Mouse (Mus musculus): Measurements from ENCODE around the gene Gm11492. TPM values are rescaled to one million over a fixed set of nuclear protein-coding genes. Genes with fewer than 3 reads are reported as not detected.

Gm11492 gene
- polyA plus RNA-seq, 1 experiment from 2014 or later = not detected

- no peak for DNase-seq (ENCODE audit: low spot score)
- no peaks in the 10 kb centered on the region for H3K27me3 ChIP-seq (ENCODE audit: control insufficient read depth, insufficient read depth, low read length)
- H3K4me1 ChIP-seq (ENCODE audit: control insufficient read depth, insufficient read depth, low read length) = peaks cover 12% of the 10 kb centered on the region; the same call in 1 of the 2 replicates
- H3K4me2 ChIP-seq (ENCODE audit: low read depth, severe bottlenecking) = no peak overlapping the region
- H3K36me3 ChIP-seq (ENCODE audit: control insufficient read depth, insufficient read depth, low read length) = peaks cover 43% of the 10 kb centered on the region
- H3K27ac ChIP-seq (replicated peaks; ENCODE audit: low read depth, low read length) = no peak overlapping the region
- no peak overlapping the region for H3K9ac ChIP-seq (ENCODE audit: low read length)
- WGBS = 90% methylated on average over 13 of the region's 13 CpGs
- ATAC-seq (ENCODE audit: insufficient number of reproducible peaks, low FRiP score, low TSS enrichment, low read depth) = no peak
- H3K9me3 ChIP-seq (ENCODE audit: control insufficient read depth, low read length) = no peaks in the 10 kb centered on the region
- no peak overlapping the region for H3K4me3 ChIP-seq (ENCODE audit: low read depth, low read length)
Observed at GRCm38 (mm10) chr11:87599395-87600089, 33.1 kb downstream of the Gm11492 start.

- Histone ChIP-seq H3K4me1 (ENCODE audit: control insufficient read depth, insufficient read depth, low read length) (peaks cover 7% of the 10 kb centered on the region; the same call in 1 of the 2 replicates), H3K9me3 (ENCODE audit: control insufficient read depth, low read length) (no peaks in the 10 kb centered on the region), H3K4me3 (ENCODE audit: low read depth, low read length) (no peak overlapping the region), H3K36me3 (ENCODE audit: control insufficient read depth, insufficient read depth, low read length) (peaks cover 49% of the 10 kb centered on the region), H3K27me3 (ENCODE audit: control insufficient read depth, insufficient read depth, low read length) (no peaks in the 10 kb centered on the region), H3K27ac (replicated peaks; ENCODE audit: low read depth, low read length) (no peak overlapping the region), H3K4me2 (ENCODE audit: low read depth, severe bottlenecking) (no peak overlapping the region), H3K9ac (ENCODE audit: low read length) (no peak overlapping the region)
- ATAC-seq (ENCODE audit: insufficient number of reproducible peaks, low FRiP score, low TSS enrichment, low read depth) (no peak), DNase-seq (ENCODE audit: low spot score) (no peak)
- WGBS = 94% methylated on average over 10 of the region's 10 CpGs
Observed at GRCm38 (mm10) chr11:87600322-87600853, 33.9 kb downstream of the Gm11492 start.

GRCm38 (mm10) chr11:87602234-87602633 lies 35.8 kb downstream of the Gm11492 start:
- WGBS = 97% methylated on average over 9 of the region's 9 CpGs
- ATAC-seq (ENCODE audit: insufficient number of reproducible peaks, low FRiP score, low TSS enrichment, low read depth) = no peak

GRCm38 (mm10) chr11:87603571-87603970 lies 37.1 kb downstream of the Gm11492 start:
- no peaks in the 10 kb centered on the region for H3K4me1 ChIP-seq (ENCODE audit: control insufficient read depth, insufficient read depth, low read length)
- DNase-seq (ENCODE audit: low spot score) (no peak), ATAC-seq (ENCODE audit: insufficient number of reproducible peaks, low FRiP score, low TSS enrichment, low read depth) (no peak)
- no peak overlapping the region for H3K4me2 ChIP-seq (ENCODE audit: low read depth, severe bottlenecking)
- WGBS = 97% methylated on average over 2 of the region's 2 CpGs
- H3K4me3 ChIP-seq (ENCODE audit: low read depth, low read length) = no peak overlapping the region
- no peak overlapping the region for H3K27ac ChIP-seq (replicated peaks; ENCODE audit: low read depth, low read length)
- no peaks in the 10 kb centered on the region for H3K9me3 ChIP-seq (ENCODE audit: control insufficient read depth, low read length)
- no peaks in the 10 kb centered on the region for H3K27me3 ChIP-seq (ENCODE audit: control insufficient read depth, insufficient read depth, low read length)
- peaks cover 47% of the 10 kb centered on the region for H3K36me3 ChIP-seq (ENCODE audit: control insufficient read depth, insufficient read depth, low read length)
- no peak overlapping the region for H3K9ac ChIP-seq (ENCODE audit: low read length)

More at GRCm38 (mm10) chr11:87602234-87602633, 35.8 kb downstream of the Gm11492 start:
- no peak overlapping the region for H3K4me3 ChIP-seq (ENCODE audit: low read depth, low read length)
- no peak overlapping the region for H3K27ac ChIP-seq (replicated peaks; ENCODE audit: low read depth, low read length)
- no peak overlapping the region for H3K4me2 ChIP-seq (ENCODE audit: low read depth, severe bottlenecking)
- no peak for DNase-seq (ENCODE audit: low spot score)
- peaks cover 57% of the 10 kb centered on the region for H3K36me3 ChIP-seq (ENCODE audit: control insufficient read depth, insufficient read depth, low read length)
- no peaks in the 10 kb centered on the region for H3K27me3 ChIP-seq (ENCODE audit: control insufficient read depth, insufficient read depth, low read length)
- H3K9me3 ChIP-seq (ENCODE audit: control insufficient read depth, low read length) = no peaks in the 10 kb centered on the region
- H3K4me1 ChIP-seq (ENCODE audit: control insufficient read depth, insufficient read depth, low read length) = no peaks in the 10 kb centered on the region
- no peak overlapping the region for H3K9ac ChIP-seq (ENCODE audit: low read length)

- H3K27ac ChIP-seq (replicated peaks; ENCODE audit: low read depth, low read length) = no peak overlapping the region
- H3K9me3 ChIP-seq (ENCODE audit: control insufficient read depth, low read length) = no peaks in the 10 kb centered on the region
- no peak overlapping the region for H3K4me2 ChIP-seq (ENCODE audit: low read depth, severe bottlenecking)
- no peaks in the 10 kb centered on the region for H3K4me1 ChIP-seq (ENCODE audit: control insufficient read depth, insufficient read depth, low read length)
- 92% methylated on average over 7 of the region's 7 CpGs for WGBS
- DNase-seq (ENCODE audit: low spot score) = no peak
- H3K27me3 ChIP-seq (ENCODE audit: control insufficient read depth, insufficient read depth, low read length) = no peaks in the 10 kb centered on the region
- H3K36me3 ChIP-seq (ENCODE audit: control insufficient read depth, insufficient read depth, low read length) = peaks cover 49% of the 10 kb centered on the region
- H3K9ac ChIP-seq (ENCODE audit: low read length) = no peak overlapping the region
- no peak overlapping the region for H3K4me3 ChIP-seq (ENCODE audit: low read depth, low read length)
- no peak for ATAC-seq (ENCODE audit: insufficient number of reproducible peaks, low FRiP score, low TSS enrichment, low read depth)
Observed at GRCm38 (mm10) chr11:87609264-87609663, 42.8 kb downstream of the Gm11492 start.

GRCm38 (mm10) chr11:87611547-87611946 lies 45.1 kb downstream of the Gm11492 start:
- 93% methylated on average over 9 of the region's 9 CpGs for WGBS
- Histone ChIP-seq H3K27ac (replicated peaks; ENCODE audit: low read depth, low read length) (no peak overlapping the region), H3K4me2 (ENCODE audit: low read depth, severe bottlenecking) (no peak overlapping the region), H3K4me1 (ENCODE audit: control insufficient read depth, insufficient read depth, low read length) (no peaks in the 10 kb centered on the region), H3K36me3 (ENCODE audit: control insufficient read depth, insufficient read depth, low read length) (peaks cover 44% of the 10 kb centered on the region), H3K4me3 (ENCODE audit: low read depth, low read length) (no peak overlapping the region), H3K27me3 (ENCODE audit: control insufficient read depth, insufficient read depth, low read length) (no peaks in the 10 kb centered on the region), H3K9ac (ENCODE audit: low read length) (no peak overlapping the region), H3K9me3 (ENCODE audit: control insufficient read depth, low read length) (no peaks in the 10 kb centered on the region)
- ATAC-seq (ENCODE audit: insufficient number of reproducible peaks, low FRiP score, low TSS enrichment, low read depth) = no peak
- DNase-seq (ENCODE audit: low spot score) = no peak

- peaks cover 57% of the 10 kb centered on the region for H3K36me3 ChIP-seq (ENCODE audit: control insufficient read depth, insufficient read depth, low read length)
- H3K4me1 ChIP-seq (ENCODE audit: control insufficient read depth, insufficient read depth, low read length) = no peaks in the 10 kb centered on the region
- WGBS = 94% methylated on average over 7 of the region's 7 CpGs
- no peaks in the 10 kb centered on the region for H3K27me3 ChIP-seq (ENCODE audit: control insufficient read depth, insufficient read depth, low read length)
- no peak overlapping the region for H3K4me3 ChIP-seq (ENCODE audit: low read depth, low read length)
- H3K4me2 ChIP-seq (ENCODE audit: low read depth, severe bottlenecking) = no peak overlapping the region
- DNase-seq (ENCODE audit: low spot score) (no peak), ATAC-seq (ENCODE audit: insufficient number of reproducible peaks, low FRiP score, low TSS enrichment, low read depth) (no peak)
- no peak overlapping the region for H3K27ac ChIP-seq (replicated peaks; ENCODE audit: low read depth, low read length)
- no peaks in the 10 kb centered on the region for H3K9me3 ChIP-seq (ENCODE audit: control insufficient read depth, low read length)
- H3K9ac ChIP-seq (ENCODE audit: low read length) = no peak overlapping the region
Observed at GRCm38 (mm10) chr11:87613972-87614371, 47.5 kb downstream of the Gm11492 start.

- Histone ChIP-seq H3K4me1 (ENCODE audit: control insufficient read depth, insufficient read depth, low read length) (no peaks in the 10 kb centered on the region), H3K4me2 (ENCODE audit: low read depth, severe bottlenecking) (no peak overlapping the region), H3K4me3 (ENCODE audit: low read depth, low read length) (no peak overlapping the region), H3K9me3 (ENCODE audit: control insufficient read depth, low read length) (no peaks in the 10 kb centered on the region), H3K9ac (ENCODE audit: low read length) (no peak overlapping the region), H3K27me3 (ENCODE audit: control insufficient read depth, insufficient read depth, low read length) (no peaks in the 10 kb centered on the region), H3K27ac (replicated peaks; ENCODE audit: low read depth, low read length) (no peak overlapping the region), H3K36me3 (ENCODE audit: control insufficient read depth, insufficient read depth, low read length) (peaks cover 50% of the 10 kb centered on the region)
- WGBS = 94% methylated on average over 5 of the region's 5 CpGs
- DNase-seq (ENCODE audit: low spot score) (no peak), ATAC-seq (ENCODE audit: insufficient number of reproducible peaks, low FRiP score, low TSS enrichment, low read depth) (no peak)
Observed at GRCm38 (mm10) chr11:87615551-87615950, 49.1 kb downstream of the Gm11492 start.
